Mouse (Mus musculus): ENCODE measurements around the gene Mat2a. TPM values are rescaled to one million over a fixed set of nuclear protein-coding genes. Genes with fewer than 3 reads are reported as not detected.

The Mat2a gene
- polyA plus RNA-seq, 1 experiment from 2014 or later: 320 TPM

- no peak for ATAC-seq (replicated peaks; ENCODE audit: low FRiP score, low read depth)
- 37% methylated on average over 5 of the region's 5 CpGs for WGBS
These were observed 19.6 kb upstream of the Mat2a start for GRCm38 (mm10) chr6:72458921-72459320.

GRCm38 (mm10) chr6:72458418-72458817, 19.1 kb upstream of the Mat2a start:
- DNase-seq (ENCODE audit: low spot score) (no peak), ATAC-seq (replicated peaks; ENCODE audit: low FRiP score, low read depth) (no peak)
- H3K27me3 ChIP-seq (ENCODE audit: insufficient read depth, low read length): no peaks in the 10 kb centered on the region
- no peak overlapping the region for H3K9ac ChIP-seq (ENCODE audit: low read depth, low read length)
- H3K4me2 ChIP-seq (ENCODE audit: low read length): no peak overlapping the region
- TF ChIP-seq CTCF (IDR thresholded peaks at IDR 0.05; ENCODE audit: low read depth): no peak
- H3K9me3 ChIP-seq (replicated peaks; ENCODE audit: low read length): no peaks in the 10 kb centered on the region
- H3K27ac ChIP-seq: no peak overlapping the region
- no peaks in the 10 kb centered on the region for H3K36me3 ChIP-seq (ENCODE audit: insufficient read depth, low read length)
- WGBS: 69% methylated on average over 7 of the region's 7 CpGs
- H3K4me1 ChIP-seq (replicated peaks; ENCODE audit: insufficient read depth, low read length): 0 out of 2 replicates have a peak, but pooled peaks cover 5% of the 10 kb centered on the region
- no peak overlapping the region for H3K4me3 ChIP-seq (replicated peaks; ENCODE audit: low read depth, low read length)

More at GRCm38 (mm10) chr6:72458921-72459320, 19.6 kb upstream of the Mat2a start:
- no peaks in the 10 kb centered on the region for H3K36me3 ChIP-seq (ENCODE audit: insufficient read depth, low read length)
- 0 out of 2 replicates have a peak, but pooled peaks cover 5% of the 10 kb centered on the region for H3K4me1 ChIP-seq (replicated peaks; ENCODE audit: insufficient read depth, low read length)
- DNase-seq (ENCODE audit: low spot score): no peak
- no peak overlapping the region for H3K4me2 ChIP-seq (ENCODE audit: low read length)
- H3K27me3 ChIP-seq (ENCODE audit: insufficient read depth, low read length): no peaks in the 10 kb centered on the region
- no peak overlapping the region for H3K4me3 ChIP-seq (replicated peaks; ENCODE audit: low read depth, low read length)
- H3K9ac ChIP-seq (ENCODE audit: low read depth, low read length): no peak overlapping the region
- TF ChIP-seq CTCF (IDR thresholded peaks at IDR 0.05; ENCODE audit: low read depth): no peak
- no peak overlapping the region for H3K27ac ChIP-seq
- no peaks in the 10 kb centered on the region for H3K9me3 ChIP-seq (replicated peaks; ENCODE audit: low read length)

- no peak overlapping the region for H3K9ac ChIP-seq (ENCODE audit: low read depth, low read length)
- H3K36me3 ChIP-seq (ENCODE audit: insufficient read depth, low read length): no peaks in the 10 kb centered on the region
- no peak for TF ChIP-seq CTCF (IDR thresholded peaks at IDR 0.05; ENCODE audit: low read depth)
- no peak for DNase-seq (ENCODE audit: low spot score)
- WGBS: 79% methylated on average over 4 of the region's 4 CpGs
- H3K4me3 ChIP-seq (replicated peaks; ENCODE audit: low read depth, low read length): no peak overlapping the region
- no peak overlapping the region for H3K27ac ChIP-seq
- H3K9me3 ChIP-seq (replicated peaks; ENCODE audit: low read length): no peaks in the 10 kb centered on the region
- 0 out of 2 replicates have a peak, but pooled peaks cover 5% of the 10 kb centered on the region for H3K4me1 ChIP-seq (replicated peaks; ENCODE audit: insufficient read depth, low read length)
- no peak for ATAC-seq (replicated peaks; ENCODE audit: low FRiP score, low read depth)
- H3K4me2 ChIP-seq (ENCODE audit: low read length): no peak overlapping the region
- H3K27me3 ChIP-seq (ENCODE audit: insufficient read depth, low read length): no peaks in the 10 kb centered on the region
These were observed 17.2 kb upstream of the Mat2a start for GRCm38 (mm10) chr6:72456567-72456966.

GRCm38 (mm10) chr6:72454833-72455373, 15.5 kb upstream of the Mat2a start:
- Histone ChIP-seq H3K27ac (peak overlapping the region; percentile 19; the same call in 1 of the 2 replicates), H3K9me3 (replicated peaks; ENCODE audit: low read length) (no peaks in the 10 kb centered on the region), H3K9ac (ENCODE audit: low read depth, low read length) (no peak overlapping the region), H3K4me3 (replicated peaks; ENCODE audit: low read depth, low read length) (no peak overlapping the region), H3K27me3 (ENCODE audit: insufficient read depth, low read length) (no peaks in the 10 kb centered on the region), H3K36me3 (ENCODE audit: insufficient read depth, low read length) (no peaks in the 10 kb centered on the region), H3K4me2 (ENCODE audit: low read length) (no peak overlapping the region), H3K4me1 (replicated peaks; ENCODE audit: insufficient read depth, low read length) (no peaks in the 10 kb centered on the region)
- DNase-seq (ENCODE audit: low spot score) (no peak), ATAC-seq (replicated peaks; ENCODE audit: low FRiP score, low read depth) (no peak)
- 56% methylated on average over 7 of the region's 7 CpGs for WGBS
- TF ChIP-seq CTCF (IDR thresholded peaks at IDR 0.05; ENCODE audit: low read depth): no peak

DNA sequence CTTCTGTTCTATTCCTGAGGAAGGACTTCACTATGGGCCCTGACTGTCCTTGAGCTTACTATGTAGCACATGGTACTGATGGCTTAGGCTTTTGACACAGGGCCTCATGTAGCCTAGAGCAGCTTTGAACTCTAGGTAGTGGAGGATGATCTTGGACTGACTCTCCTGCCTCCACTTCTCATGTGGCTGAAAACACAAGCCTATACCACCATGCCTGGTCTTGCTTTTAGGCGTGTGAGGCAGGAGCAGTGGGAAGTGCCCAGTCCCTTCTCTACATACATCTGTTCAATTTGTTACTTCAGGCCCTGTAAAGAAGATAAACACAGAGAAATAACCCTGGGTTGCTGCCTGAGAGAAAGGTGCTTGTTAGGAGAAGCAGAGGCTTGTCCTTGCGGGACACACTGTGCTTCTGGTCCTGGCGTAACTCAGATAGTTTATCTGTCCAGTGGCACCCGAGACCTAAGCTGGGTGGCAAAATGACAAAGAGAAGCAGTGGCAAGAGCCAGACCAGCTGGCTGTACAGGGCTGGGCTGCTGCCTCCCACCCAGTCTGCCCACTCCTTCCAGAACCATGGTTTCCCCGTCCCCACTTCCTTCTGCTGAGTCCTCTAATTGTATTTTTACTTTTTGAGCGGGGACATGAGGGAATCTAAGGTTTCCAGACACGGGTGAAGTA, 14.9 kb upstream of the Mat2a start:
- no peak for TF ChIP-seq CTCF (IDR thresholded peaks at IDR 0.05; ENCODE audit: low read depth)

DNA sequence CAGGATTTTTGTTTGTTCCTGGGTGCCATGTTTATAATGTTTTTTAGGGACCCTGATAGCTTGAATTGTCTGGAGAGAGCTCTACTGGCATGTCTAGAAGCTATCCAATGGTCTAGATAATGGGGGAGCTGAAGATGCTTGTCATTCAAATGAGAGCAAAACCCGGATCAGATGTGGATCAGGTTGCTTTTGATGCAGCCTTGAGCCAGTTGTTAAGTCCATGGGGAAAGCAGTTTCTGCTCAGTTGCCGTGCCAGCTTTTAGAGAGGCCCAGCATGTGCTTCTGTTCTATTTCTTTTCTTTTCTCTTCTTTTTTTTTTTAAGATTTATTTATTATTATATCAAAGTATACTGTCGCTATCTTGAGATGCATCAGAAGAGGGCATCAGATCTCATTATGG, 14.2 kb upstream of the Mat2a start:
- DNase-seq (ENCODE audit: low spot score) (no peak), ATAC-seq (replicated peaks; ENCODE audit: low FRiP score, low read depth) (no peak)
- Histone ChIP-seq H3K27ac (no peak overlapping the region), H3K4me2 (ENCODE audit: low read length) (no peak overlapping the region), H3K4me3 (replicated peaks; ENCODE audit: low read depth, low read length) (no peak overlapping the region), H3K9me3 (replicated peaks; ENCODE audit: low read length) (no peaks in the 10 kb centered on the region), H3K27me3 (ENCODE audit: insufficient read depth, low read length) (no peaks in the 10 kb centered on the region), H3K36me3 (ENCODE audit: insufficient read depth, low read length) (no peaks in the 10 kb centered on the region), H3K9ac (ENCODE audit: low read depth, low read length) (no peak overlapping the region), H3K4me1 (replicated peaks; ENCODE audit: insufficient read depth, low read length) (no peaks in the 10 kb centered on the region)
- no peak for TF ChIP-seq CTCF (IDR thresholded peaks at IDR 0.05; ENCODE audit: low read depth)
- 75% methylated on average over 3 of the region's 3 CpGs for WGBS

More for the DNA sequence above, 14.9 kb upstream of the Mat2a start:
- Histone ChIP-seq H3K9ac (ENCODE audit: low read depth, low read length) (no peak overlapping the region), H3K4me3 (replicated peaks; ENCODE audit: low read depth, low read length) (no peak overlapping the region), H3K36me3 (ENCODE audit: insufficient read depth, low read length) (no peaks in the 10 kb centered on the region), H3K9me3 (replicated peaks; ENCODE audit: low read length) (no peaks in the 10 kb centered on the region), H3K4me1 (replicated peaks; ENCODE audit: insufficient read depth, low read length) (no peaks in the 10 kb centered on the region), H3K4me2 (ENCODE audit: low read length) (no peak overlapping the region), H3K27me3 (ENCODE audit: insufficient read depth, low read length) (no peaks in the 10 kb centered on the region), H3K27ac (peak overlapping the region; percentile 19; the same call in 1 of the 2 replicates)
- ATAC-seq (replicated peaks; ENCODE audit: low FRiP score, low read depth) (no peak), DNase-seq (ENCODE audit: low spot score) (no peak)
- 35% methylated on average over 7 of the region's 7 CpGs for WGBS

All from kidney, postnatal 0 days (tissue).